Mouse (Mus musculus): ENCODE measurements around the gene Cflar. TPM values are rescaled to one million over a fixed set of nuclear protein-coding genes. Genes with fewer than 3 reads are reported as not detected.
A peak's percentile ranks its signal among the peaks of the same experiment; 100 is the strongest.

The Cflar gene
- polyA plus RNA-seq, 1 experiment, result 4.0 TPM

GRCm38 (mm10) chr1:58727019-58727746, 15.9 kb downstream of the Cflar start:
- no peak for TF ChIP-seq GATA1 (IDR thresholded peaks at IDR 0.05; ENCODE audit: low read length)

- TF ChIP-seq GATA1 (IDR thresholded peaks at IDR 0.05; ENCODE audit: low read length), result no peak
Observed at GRCm38 (mm10) chr1:58727747-58728589, 16.7 kb downstream of the Cflar start.

GRCm38 (mm10) chr1:58728590-58728868, 17.2 kb downstream of the Cflar start:
- no peak for TF ChIP-seq GATA1 (IDR thresholded peaks at IDR 0.05; ENCODE audit: low read length)

- no peak for TF ChIP-seq GATA1 (IDR thresholded peaks at IDR 0.05; ENCODE audit: low read length)
Observed at GRCm38 (mm10) chr1:58733636-58734035, 22.3 kb downstream of the Cflar start.

- no peak for TF ChIP-seq GATA1 (IDR thresholded peaks at IDR 0.05; ENCODE audit: low read length)
Observed at GRCm38 (mm10) chr1:58734043-58734920, 23.0 kb downstream of the Cflar start.

- no peak for TF ChIP-seq GATA1 (IDR thresholded peaks at IDR 0.05; ENCODE audit: low read length)
Observed at GRCm38 (mm10) chr1:58735962-58736361, 24.7 kb downstream of the Cflar start.

GRCm38 (mm10) chr1:58736968-58737367, 25.7 kb downstream of the Cflar start:
- TF ChIP-seq GATA1 (IDR thresholded peaks at IDR 0.05; ENCODE audit: low read length), result no peak

GRCm38 (mm10) chr1:58739529-58739928, 28.2 kb downstream of the Cflar start:
- TF ChIP-seq GATA1 (IDR thresholded peaks at IDR 0.05; ENCODE audit: low read length), result no peak

- no peak for TF ChIP-seq GATA1 (IDR thresholded peaks at IDR 0.05; ENCODE audit: low read length)
Observed at GRCm38 (mm10) chr1:58742571-58743021, 31.3 kb downstream of the Cflar start.

GRCm38 (mm10) chr1:58743252-58743651, 31.9 kb downstream of the Cflar start:
- TF ChIP-seq GATA1 (IDR thresholded peaks at IDR 0.05; ENCODE audit: low read length), result peak; percentile 57

GRCm38 (mm10) chr1:58744645-58745044, 33.3 kb downstream of the Cflar start:
- TF ChIP-seq GATA1 (IDR thresholded peaks at IDR 0.05; ENCODE audit: low read length), result no peak

- TF ChIP-seq GATA1 (IDR thresholded peaks at IDR 0.05; ENCODE audit: low read length), result no peak
Observed at GRCm38 (mm10) chr1:58746880-58747279, 35.6 kb downstream of the Cflar start.

- TF ChIP-seq GATA1 (IDR thresholded peaks at IDR 0.05; ENCODE audit: low read length), result no peak
Observed at GRCm38 (mm10) chr1:58759451-58759850, 48.1 kb downstream of the Cflar start.

GRCm38 (mm10) chr1:58760581-58760980, 49.3 kb downstream of the Cflar start:
- no peak for TF ChIP-seq GATA1 (IDR thresholded peaks at IDR 0.05; ENCODE audit: low read length)

- no peak for TF ChIP-seq GATA1 (IDR thresholded peaks at IDR 0.05; ENCODE audit: low read length)
Observed at GRCm38 (mm10) chr1:58762576-58762975, 51.3 kb downstream of the Cflar start.

GRCm38 (mm10) chr1:58769136-58769535, 57.8 kb downstream of the Cflar start:
- TF ChIP-seq GATA1 (IDR thresholded peaks at IDR 0.05; ENCODE audit: low read length), result no peak

All from G1E-ER4 (cell line).